Mouse (Mus musculus) bone marrow, adult 2 months (tissue): ENCODE results near the gene Olfr263.

ENCODE experiments used
- CTCF ChIP-seq: fragments of 200-500 bp; IDR thresholded peaks from 2 replicates; pipeline ENCODE4 v1.5.1; 2011; ENCODE audit warnings: low read length, control low read depth; ENCODE audit not compliant: control insufficient read depth, insufficient read depth
- POLR2A ChIP-seq: fragments of 200-500 bp; IDR thresholded peaks from 2 replicates; pipeline ENCODE4 v1.6.1; 2011; ENCODE audit warnings: low read depth, mild to moderate bottlenecking, control low read depth, low read length, borderline replicate concordance; ENCODE audit not compliant: control insufficient read depth

- TF ChIP-seq CTCF, result no peak
- TF ChIP-seq POLR2A, result no peak
These were observed 39.1 kb downstream of the Olfr263 start for GRCm38 (mm10) chr13:21168371-21169011.
